Mouse (Mus musculus): ENCODE data around the gene Tgfbr2.
"Not testable (repeated sequence)": the region's sequence is repeated elsewhere in the genome, so short reads cannot be mapped to it uniquely, and the experiment has no call there.

The Tgfbr2 gene

GRCm38 (mm10) chr9:116108729-116109128, 66.4 kb downstream of the Tgfbr2 start:
- DNase-seq, result no peak

GRCm38 (mm10) chr9:116104770-116105169, 70.4 kb downstream of the Tgfbr2 start:
- DNase-seq, result no peak

GRCm38 (mm10) chr9:116101842-116102241, 73.3 kb downstream of the Tgfbr2 start:
- DNase-seq, result no peak

- DNase-seq, result peak in 1 of 2 experiments; percentile 18
These were observed 75.1 kb downstream of the Tgfbr2 start for GRCm38 (mm10) chr9:116100015-116100414.

- no peak for DNase-seq
These were observed 75.6 kb downstream of the Tgfbr2 start for GRCm38 (mm10) chr9:116099596-116099993.

- DNase-seq, result peak; percentile 16 to 49
These were observed 76.2 kb downstream of the Tgfbr2 start for GRCm38 (mm10) chr9:116098724-116099595.

- peak; percentile 28 to 62 for DNase-seq
These were observed 83.2 kb downstream of the Tgfbr2 start for GRCm38 (mm10) chr9:116091921-116092320.

GRCm38 (mm10) chr9:116091101-116091841, 83.9 kb downstream of the Tgfbr2 start:
- no peak for DNase-seq

- DNase-seq, result no peak
These were observed 84.9 kb downstream of the Tgfbr2 start for GRCm38 (mm10) chr9:116090296-116090695.

- peak in 1 of 2 experiments; percentile 11 for DNase-seq
These were observed 86.2 kb downstream of the Tgfbr2 start for GRCm38 (mm10) chr9:116088912-116089311.

GRCm38 (mm10) chr9:116087880-116088279, 87.3 kb downstream of the Tgfbr2 start:
- peak; percentile 12 to 55 for DNase-seq

- no peak for DNase-seq
These were observed 87.9 kb downstream of the Tgfbr2 start for GRCm38 (mm10) chr9:116087263-116087662.

GRCm38 (mm10) chr9:116085999-116086398, 89.2 kb downstream of the Tgfbr2 start:
- DNase-seq, result no peak

GRCm38 (mm10) chr9:116084324-116084931, 90.7 kb downstream of the Tgfbr2 start:
- no peak for DNase-seq

- no peak for DNase-seq
These were observed 91.3 kb downstream of the Tgfbr2 start for GRCm38 (mm10) chr9:116083726-116084323.

- no peak for DNase-seq
These were observed 91.9 kb downstream of the Tgfbr2 start for GRCm38 (mm10) chr9:116083300-116083699.

- no peak for DNase-seq
These were observed 93.4 kb downstream of the Tgfbr2 start for GRCm38 (mm10) chr9:116081781-116082180.

GRCm38 (mm10) chr9:116077419-116077818, 97.7 kb downstream of the Tgfbr2 start:
- no peak for DNase-seq

GRCm38 (mm10) chr9:116076946-116077345, 98.2 kb downstream of the Tgfbr2 start:
- DNase-seq, result no peak

GRCm38 (mm10) chr9:116076163-116076562, 99.0 kb downstream of the Tgfbr2 start:
- DNase-seq, result no peak

- DNase-seq, result not testable (repeated sequence)
These were observed 103.6 kb downstream of the Tgfbr2 start for GRCm38 (mm10) chr9:116071561-116071960.

GRCm38 (mm10) chr9:116064774-116065173, 110.4 kb downstream of the Tgfbr2 start:
- no peak for DNase-seq

- DNase-seq, result no peak
These were observed 114.5 kb downstream of the Tgfbr2 start for GRCm38 (mm10) chr9:116060691-116061090.
